Mouse (Mus musculus) limb, embryonic 14.5 days (tissue): ENCODE measurements around the gene Olfr1411. TPM values are rescaled to one million over a fixed set of nuclear protein-coding genes. Genes with fewer than 3 reads are reported as not detected.

Experiments
- ATAC-seq: fragments of 200-750 bp; cut with Nextera tagmentation; 2 replicates; pipeline ENCODE4 v1.8.0; 2017; ENCODE audit warnings: low read depth, moderate number of reproducible peaks, moderate TSS enrichment; ENCODE audit not compliant: low FRiP score
- DNase-seq: peaks from one replicate; pipeline ENCODE4 v3.0.0-alpha.2; 2015; ENCODE audit warnings: low spot score
- H3K27ac ChIP-seq: fragments of 300-500 bp; sonication (generic); replicated peaks from 2 replicates; pipeline ENCODE4 v1.5.1; 2014; ENCODE audit warnings: low read depth, mild to moderate bottlenecking, low read length, moderate library complexity, mixed read lengths
- H3K27me3 ChIP-seq: fragments of 300-500 bp; sonication (generic); 2 replicates; pipeline ENCODE4 v1.6.1; 2014; ENCODE audit warnings: low read length, mixed read lengths; ENCODE audit not compliant: control insufficient read depth, insufficient read depth
- H3K36me3 ChIP-seq: fragments of 300-500 bp; sonication (generic); 2 replicates; pipeline ENCODE4 v1.6.1; 2014; ENCODE audit warnings: mild to moderate bottlenecking, low read length, moderate library complexity, mixed read lengths; ENCODE audit not compliant: control insufficient read depth, insufficient read depth
- H3K4me1 ChIP-seq: fragments of 300-500 bp; sonication (generic); 2 replicates; pipeline ENCODE4 v1.6.1; 2014; ENCODE audit warnings: antibody characterized with exemption, low read length, mixed read lengths; ENCODE audit not compliant: control insufficient read depth, insufficient read depth
- H3K4me2 ChIP-seq: fragments of 300-500 bp; sonication (generic); replicated peaks from 2 replicates; pipeline ENCODE4 v1.6.1; 2014; ENCODE audit warnings: low read depth, mild to moderate bottlenecking, low read length, moderate library complexity; ENCODE audit not compliant: severe bottlenecking
- H3K4me3 ChIP-seq: fragments of 300-500 bp; sonication (generic); replicated peaks from 2 replicates; pipeline ENCODE4 v1.5.1; 2014; ENCODE audit warnings: low read length
- H3K9ac ChIP-seq: fragments of 300-500 bp; sonication (generic); 2 replicates; pipeline ENCODE4 v1.6.1; 2014; ENCODE audit warnings: mild to moderate bottlenecking, low read depth, low read length, moderate library complexity; ENCODE audit not compliant: severe bottlenecking
- H3K9me3 ChIP-seq: fragments of 300-500 bp; sonication (generic); 2 replicates; pipeline ENCODE4 v1.6.1; 2016; ENCODE audit warnings: low read length; ENCODE audit not compliant: control insufficient read depth
- POLR2A ChIP-seq: fragments of 200-500 bp; IDR thresholded peaks from 2 replicates; pipeline ENCODE4 v1.8.0; 2012; ENCODE audit warnings: inconsistent platforms, mild to moderate bottlenecking, moderate library complexity, borderline replicate concordance; ENCODE audit not compliant: insufficient read depth, insufficient read length; ENCODE audit errors: extremely low read depth
- WGBS: fragments of 180-500 bp; shearing (Covaris S2); extraction: QIAGEN DNeasy Blood & Tissue Kit; methylation state at CpG from one replicate; pipeline ENCODE4 v1.1.7; 2014; 5-methylcytosine and 5-hydroxymethylcytosine counted together
- polyA plus RNA-seq, 2 experiments: library from polyadenylated mRNA; depleted of rRNA in 1 of 2; stranded (reverse) in 1 of 2; unstranded in 1 of 2; fragments of >200 nt; fragmentation: Nextera tagmentation in 1 of 2; extraction: Ambion mirVana in 1 of 2; gene quantifications; 2 replicates each; pipeline versions ENCODE4 v1.2.1 to v1.2.3; 2012 to 2014

Gene Olfr1411
- polyA plus RNA-seq, 2 experiments, result not detected

- no peaks in the 10 kb centered on the region for H3K36me3 ChIP-seq
- no peak overlapping the region for H3K4me3 ChIP-seq
- WGBS, result 50% methylated on average over 2 of the region's 2 CpGs
- no peak overlapping the region for H3K27ac ChIP-seq
- no peaks in the 10 kb centered on the region for H3K27me3 ChIP-seq
- H3K9ac ChIP-seq, result no peak overlapping the region; the same call in 1 of the 2 replicates
- no peak for TF ChIP-seq POLR2A
- DNase-seq, result no peak
- no peaks in the 10 kb centered on the region for H3K9me3 ChIP-seq
- no peak overlapping the region for H3K4me2 ChIP-seq
- no peak for ATAC-seq
- H3K4me1 ChIP-seq, result peaks cover under 1% of the 10 kb centered on the region; the same call in 1 of the 2 replicates
Measured at GRCm38 (mm10) chr1:92646111-92646510, 51.9 kb downstream of the Olfr1411 start.

DNA sequence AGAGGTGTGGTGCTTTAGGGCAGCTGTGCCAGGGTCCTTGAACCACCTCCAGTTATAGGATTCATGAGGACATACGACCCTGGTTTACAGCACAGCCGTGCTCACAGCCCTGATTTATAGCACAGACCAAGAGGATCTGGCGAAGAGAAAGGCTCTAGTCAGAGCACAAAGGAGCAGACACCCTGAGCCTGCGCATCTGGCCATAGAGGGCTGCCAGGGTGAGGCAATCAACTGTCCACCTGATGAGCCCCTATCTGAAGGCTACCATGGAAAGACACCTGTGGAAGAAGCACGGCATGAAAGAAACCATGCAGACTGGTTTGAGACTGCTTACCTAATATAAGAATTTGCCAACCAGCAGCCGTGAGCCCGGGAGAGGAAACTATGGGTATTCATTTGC is 52.4 kb downstream of the Olfr1411 start:
- Histone ChIP-seq H3K4me3 (no peak overlapping the region), H3K4me1 (no peaks in the 10 kb centered on the region; the same call in none of the 2 replicates), H3K36me3 (no peaks in the 10 kb centered on the region), H3K4me2 (no peak overlapping the region), H3K9ac (no peak overlapping the region), H3K27ac (no peak overlapping the region), H3K27me3 (no peaks in the 10 kb centered on the region), H3K9me3 (no peaks in the 10 kb centered on the region)
- ATAC-seq (no peak), DNase-seq (no peak)
- 61% methylated on average over 7 of the region's 7 CpGs for WGBS
- no peak for TF ChIP-seq POLR2A

DNA sequence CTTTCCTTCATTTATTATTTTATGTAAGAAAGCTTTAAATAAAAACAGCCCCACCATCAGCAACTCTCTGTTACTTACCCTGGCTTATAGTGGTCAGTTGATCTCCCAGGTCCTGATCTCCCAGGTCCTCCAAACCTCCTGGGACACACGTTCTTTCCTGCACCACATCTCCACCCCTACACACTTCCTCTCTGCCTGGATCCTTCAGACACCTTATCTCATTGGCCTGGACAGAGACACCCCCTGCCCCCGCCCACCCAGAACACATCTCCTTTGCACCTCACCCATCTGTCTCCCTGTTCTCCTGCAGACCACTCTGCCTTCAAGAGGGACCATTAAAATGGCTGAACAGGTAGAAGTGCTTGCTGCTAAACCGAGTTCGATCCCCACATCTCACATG is 52.8 kb downstream of the Olfr1411 start:
- H3K4me3 ChIP-seq, result no peak overlapping the region
- H3K27me3 ChIP-seq, result no peaks in the 10 kb centered on the region
- H3K4me2 ChIP-seq, result no peak overlapping the region
- H3K36me3 ChIP-seq, result no peaks in the 10 kb centered on the region
- H3K9ac ChIP-seq, result no peak overlapping the region
- DNase-seq, result no peak
- ATAC-seq, result no peak
- H3K27ac ChIP-seq, result no peak overlapping the region
- WGBS, result 71% methylated on average over 4 of the region's 4 CpGs
- no peak for TF ChIP-seq POLR2A
- no peaks in the 10 kb centered on the region for H3K9me3 ChIP-seq
- no peaks in the 10 kb centered on the region; the same call in none of the 2 replicates for H3K4me1 ChIP-seq

Other genes with a start within 250 kb of the Olfr1411 start
- gene Ndufa10, start 120.6 kb upstream of the Olfr1411 start, polyA plus RNA-seq (2012; rRNA removed), result 99.4 and 110 TPM in 2 replicates
- 270 and 271 TPM in 2 replicates for gene Ndufa10, start 120.6 kb upstream of the Olfr1411 start, polyA plus RNA-seq (2014; fragmentation: Nextera tagmentation; extraction: Ambion mirVana)
- gene Olfr1416, start 109.3 kb upstream of the Olfr1411 start, polyA plus RNA-seq (2012; rRNA removed), result not detected in 2 replicates
- not detected in 2 replicates for gene Olfr1416, start 109.3 kb upstream of the Olfr1411 start, polyA plus RNA-seq (2014; fragmentation: Nextera tagmentation; extraction: Ambion mirVana)
- not detected in 2 replicates for gene Olfr1415, start 98.3 kb upstream of the Olfr1411 start, polyA plus RNA-seq (2012; rRNA removed)
- not detected in 2 replicates for gene Olfr1415, start 98.3 kb upstream of the Olfr1411 start, polyA plus RNA-seq (2014; fragmentation: Nextera tagmentation; extraction: Ambion mirVana)
- gene Olfr1414, start 75.8 kb upstream of the Olfr1411 start, polyA plus RNA-seq (2012; rRNA removed), result not detected in 2 replicates
- not detected in 2 replicates for gene Olfr1414, start 75.8 kb upstream of the Olfr1411 start, polyA plus RNA-seq (2014; fragmentation: Nextera tagmentation; extraction: Ambion mirVana)
- not detected in 2 replicates for gene Olfr1413, start 23.1 kb upstream of the Olfr1411 start, polyA plus RNA-seq (2012; rRNA removed)
- gene Olfr1413, start 23.1 kb upstream of the Olfr1411 start, polyA plus RNA-seq (2014; fragmentation: Nextera tagmentation; extraction: Ambion mirVana), result not detected in 2 replicates
- not detected in 2 replicates for gene Olfr1412, start 8.6 kb upstream of the Olfr1411 start, polyA plus RNA-seq (2012; rRNA removed)
- not detected in 2 replicates for gene Olfr1412, start 8.6 kb upstream of the Olfr1411 start, polyA plus RNA-seq (2014; fragmentation: Nextera tagmentation; extraction: Ambion mirVana)
- not detected in 2 replicates for gene Olfr1410, start 11.4 kb downstream of the Olfr1411 start, polyA plus RNA-seq (2012; rRNA removed)
- gene Olfr1410, start 11.4 kb downstream of the Olfr1411 start, polyA plus RNA-seq (2014; fragmentation: Nextera tagmentation; extraction: Ambion mirVana), result not detected in 2 replicates
- not detected in 2 replicates for gene Olfr12, start 23.4 kb downstream of the Olfr1411 start, polyA plus RNA-seq (2012; rRNA removed)
- not detected in 2 replicates for gene Olfr12, start 23.4 kb downstream of the Olfr1411 start, polyA plus RNA-seq (2014; fragmentation: Nextera tagmentation; extraction: Ambion mirVana)
- 204 and 208 TPM in 2 replicates for gene Cops9, start 47.6 kb downstream of the Olfr1411 start, polyA plus RNA-seq (2012; rRNA removed)
- 403 and 441 TPM in 2 replicates for gene Cops9, start 47.6 kb downstream of the Olfr1411 start, polyA plus RNA-seq (2014; fragmentation: Nextera tagmentation; extraction: Ambion mirVana)
- gene Otos, start 54.4 kb downstream of the Olfr1411 start, polyA plus RNA-seq (2012; rRNA removed), result 0.19 TPM in 1 of 2 replicates, not detected in the other
- gene Otos, start 54.4 kb downstream of the Olfr1411 start, polyA plus RNA-seq (2014; fragmentation: Nextera tagmentation; extraction: Ambion mirVana), result not detected in 2 replicates
- 75.5 and 107 TPM in 2 replicates for gene Gpc1, start 237.2 kb downstream of the Olfr1411 start, polyA plus RNA-seq (2012; rRNA removed)
- gene Gpc1, start 237.2 kb downstream of the Olfr1411 start, polyA plus RNA-seq (2014; fragmentation: Nextera tagmentation; extraction: Ambion mirVana), result 72.8 and 76.2 TPM in 2 replicates